Mouse (Mus musculus): ENCODE data around the gene Ep300.
A peak's percentile ranks its signal among the peaks of the same experiment; 100 is the strongest.

Ep300 gene

GRCm38 (mm10) chr15:81584913-81585745 is at the start of gene Ep300:
Gene Ep300, plus strand, starts transcription at chr15:81585351.
- peak; percentile 92 to 96 for DNase-seq (ENCODE audit: low spot score in 2 of 2)

- no peak for DNase-seq (ENCODE audit: low spot score in 2 of 2)
Measured at GRCm38 (mm10) chr15:81535881-81536351, 49.2 kb upstream of the Ep300 start.

DNA sequence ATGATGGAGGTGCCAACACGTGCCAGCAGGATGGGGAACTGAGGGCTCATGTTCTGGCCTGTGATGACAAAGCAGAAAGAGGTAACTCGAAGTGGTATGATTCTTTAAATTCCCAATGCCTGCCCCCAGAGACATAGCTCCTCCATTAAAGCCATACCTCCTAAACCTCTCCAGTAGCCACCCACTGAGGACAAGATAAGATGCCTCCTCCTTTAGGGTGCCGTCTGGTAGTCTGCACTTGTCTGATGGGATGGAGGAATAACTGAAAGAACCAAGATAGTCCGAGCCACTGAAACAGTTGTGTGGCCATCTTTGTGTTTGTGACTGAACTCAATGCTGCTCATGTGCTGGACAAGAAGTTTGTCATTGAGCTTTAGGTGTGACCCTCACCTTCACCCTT is 47.0 kb upstream of the Ep300 start:
- DNase-seq (ENCODE audit: low spot score in 2 of 2): no peak

DNA sequence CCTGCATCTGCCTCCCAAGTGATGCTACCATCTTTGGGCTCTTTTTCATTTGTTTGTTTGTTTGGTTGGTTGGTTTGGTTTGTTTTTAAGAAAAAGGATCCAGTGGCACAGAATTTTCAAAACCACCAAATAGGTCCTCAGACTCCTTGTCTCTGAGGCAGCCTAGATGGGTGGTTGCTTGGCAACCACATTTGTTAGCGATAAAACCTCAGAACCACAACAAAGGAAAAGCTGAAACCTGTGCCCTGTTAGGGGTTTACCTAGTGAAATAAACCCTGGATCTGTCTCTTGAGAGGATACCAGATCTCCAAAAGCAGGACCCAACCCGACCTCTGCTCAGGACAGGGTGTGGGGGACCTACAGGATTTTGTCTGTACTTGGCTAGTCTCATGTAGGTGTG is 45.6 kb upstream of the Ep300 start:
- DNase-seq (ENCODE audit: low spot score in 2 of 2): no peak

DNA sequence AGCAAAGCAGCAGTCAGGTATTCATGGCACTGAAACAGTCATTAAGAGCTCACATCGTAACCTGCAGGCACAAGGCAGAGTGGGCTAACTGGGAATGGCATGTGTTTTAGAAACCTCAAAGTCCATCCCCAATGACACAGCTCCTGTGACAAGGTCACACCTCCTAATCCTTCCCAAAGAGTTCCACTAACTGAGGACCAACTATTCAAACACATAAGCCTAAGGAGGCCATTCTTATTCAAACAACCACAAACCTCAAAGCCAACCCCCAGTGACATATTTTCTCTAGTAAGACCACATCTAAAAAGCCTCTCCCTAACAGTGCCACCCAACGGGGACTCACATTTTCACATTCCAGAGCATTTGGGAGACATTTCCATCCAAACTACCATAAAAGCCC is 40.2 kb upstream of the Ep300 start:
- DNase-seq (ENCODE audit: low spot score in 2 of 2): no peak

- no peak for DNase-seq (ENCODE audit: low spot score in 2 of 2)
Measured at GRCm38 (mm10) chr15:81545387-81546176, 39.6 kb upstream of the Ep300 start.

DNA sequence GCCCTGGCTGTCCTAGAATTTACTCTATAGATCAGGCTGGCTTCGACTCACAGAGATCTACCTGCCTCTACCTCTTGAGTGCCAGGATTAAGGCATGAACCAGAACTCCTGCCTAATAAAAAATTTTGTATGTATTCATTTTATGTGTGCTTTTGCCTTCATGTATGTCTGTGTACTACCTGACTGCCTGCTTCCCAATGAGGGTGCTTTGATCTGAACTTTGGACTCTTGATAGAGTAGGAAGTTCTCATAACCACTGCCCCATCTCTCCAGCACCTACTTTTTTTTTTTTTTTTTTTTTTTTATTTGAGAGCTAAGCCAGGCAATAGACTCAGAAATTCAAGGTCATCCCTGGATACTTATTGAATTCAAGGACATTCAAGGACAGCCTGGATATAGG is 31.7 kb upstream of the Ep300 start:
- no peak for DNase-seq (ENCODE audit: low spot score in 2 of 2)

GRCm38 (mm10) chr15:81554558-81555297 is 30.4 kb upstream of the Ep300 start:
- DNase-seq (ENCODE audit: low spot score in 2 of 2): peak in 1 of 2 experiments; percentile 3

GRCm38 (mm10) chr15:81555986-81556385 is 29.2 kb upstream of the Ep300 start:
- DNase-seq (ENCODE audit: low spot score in 2 of 2): no peak

DNA sequence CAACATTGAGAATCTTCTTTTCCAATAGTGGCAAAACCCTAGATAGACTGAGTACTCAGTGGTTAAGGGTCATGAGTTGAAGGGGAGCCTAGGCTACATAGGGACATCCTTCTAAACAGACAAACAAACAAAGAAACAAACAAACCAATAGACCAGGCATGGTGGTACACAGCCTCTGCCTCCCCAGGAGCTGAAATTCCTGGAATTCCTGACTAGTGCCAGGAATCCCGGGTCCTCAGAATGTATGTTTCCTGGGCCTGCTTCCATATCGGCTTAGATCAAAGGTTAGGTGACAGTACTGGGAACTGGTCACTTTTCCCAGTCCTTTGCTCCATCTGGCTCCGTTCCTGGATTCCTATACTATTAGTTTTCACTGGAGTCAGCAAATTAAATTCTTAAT is 23.6 kb upstream of the Ep300 start:
- no peak for DNase-seq (ENCODE audit: low spot score in 2 of 2)

GRCm38 (mm10) chr15:81561996-81562395 is 23.2 kb upstream of the Ep300 start:
- DNase-seq (ENCODE audit: low spot score in 2 of 2): no peak

- no peak for DNase-seq (ENCODE audit: low spot score in 2 of 2)
Measured at GRCm38 (mm10) chr15:81562491-81563488, 22.4 kb upstream of the Ep300 start.

DNA sequence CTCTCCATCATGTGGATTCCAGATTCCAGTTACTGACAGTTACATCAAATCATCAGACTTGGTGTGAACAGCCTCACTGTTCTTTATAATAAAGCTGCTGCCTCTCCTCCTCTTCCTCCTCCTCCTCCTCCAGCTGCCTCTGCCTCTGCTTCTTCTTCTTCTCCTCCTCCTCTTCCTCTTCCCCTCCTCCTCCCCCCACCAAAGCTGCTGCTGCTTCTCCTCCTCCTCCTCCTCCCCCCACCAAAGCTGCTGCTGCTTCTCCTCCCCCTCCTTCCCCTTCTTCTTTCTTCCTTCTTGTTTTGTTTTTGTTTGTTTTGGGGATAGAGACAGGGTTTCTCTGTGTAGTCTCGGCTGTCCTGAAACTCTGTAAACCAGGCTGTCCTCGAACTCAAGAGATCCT is 17.1 kb upstream of the Ep300 start:
- DNase-seq (ENCODE audit: low spot score in 2 of 2): no peak

GRCm38 (mm10) chr15:81568592-81568991 is 16.6 kb upstream of the Ep300 start:
- DNase-seq (ENCODE audit: low spot score in 2 of 2): no peak

DNA sequence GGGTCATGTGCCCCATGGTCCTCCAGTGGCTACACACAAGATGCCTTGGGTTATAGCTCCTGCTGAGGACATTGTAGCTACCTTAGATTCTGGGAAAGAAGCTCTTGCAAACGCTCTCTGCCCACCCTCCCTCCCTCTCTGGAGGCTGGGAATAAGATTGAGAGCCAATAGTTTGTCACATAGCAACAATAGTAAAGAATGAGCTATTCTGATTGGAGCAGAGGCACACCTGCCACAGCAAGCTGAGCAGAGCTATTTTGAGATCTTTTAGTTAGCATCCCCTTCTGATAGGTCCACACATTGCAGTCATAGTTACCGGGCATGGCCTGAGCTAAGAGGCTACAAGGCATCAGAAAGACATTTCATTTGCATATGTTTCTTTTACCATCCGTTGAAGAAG is 8.2 kb upstream of the Ep300 start:
- DNase-seq (ENCODE audit: low spot score in 2 of 2): no peak

- no peak for DNase-seq (ENCODE audit: low spot score in 2 of 2)
Measured at GRCm38 (mm10) chr15:81577743-81578165, 7.4 kb upstream of the Ep300 start.

DNA sequence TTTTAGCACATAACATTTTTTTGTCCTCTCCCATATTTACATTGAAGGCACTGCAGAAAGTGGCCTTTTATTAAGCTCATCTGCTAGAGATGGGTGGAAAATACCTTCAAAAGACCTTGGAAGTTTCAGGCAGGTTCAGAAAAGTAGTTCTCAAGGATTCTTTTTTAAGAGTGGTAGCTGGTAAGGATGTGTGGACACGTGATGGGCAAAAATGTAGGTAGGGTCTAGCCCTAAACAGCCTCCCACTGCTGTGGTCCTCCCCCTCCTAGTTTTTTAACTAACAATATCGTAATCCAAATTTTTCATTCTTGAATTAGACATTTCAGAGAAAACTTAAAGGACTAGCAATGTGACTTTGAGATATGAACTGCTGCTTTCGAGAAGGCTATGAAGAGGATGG is 685 bp upstream of the Ep300 start:
- no peak for DNase-seq (ENCODE audit: low spot score in 2 of 2)

DNA sequence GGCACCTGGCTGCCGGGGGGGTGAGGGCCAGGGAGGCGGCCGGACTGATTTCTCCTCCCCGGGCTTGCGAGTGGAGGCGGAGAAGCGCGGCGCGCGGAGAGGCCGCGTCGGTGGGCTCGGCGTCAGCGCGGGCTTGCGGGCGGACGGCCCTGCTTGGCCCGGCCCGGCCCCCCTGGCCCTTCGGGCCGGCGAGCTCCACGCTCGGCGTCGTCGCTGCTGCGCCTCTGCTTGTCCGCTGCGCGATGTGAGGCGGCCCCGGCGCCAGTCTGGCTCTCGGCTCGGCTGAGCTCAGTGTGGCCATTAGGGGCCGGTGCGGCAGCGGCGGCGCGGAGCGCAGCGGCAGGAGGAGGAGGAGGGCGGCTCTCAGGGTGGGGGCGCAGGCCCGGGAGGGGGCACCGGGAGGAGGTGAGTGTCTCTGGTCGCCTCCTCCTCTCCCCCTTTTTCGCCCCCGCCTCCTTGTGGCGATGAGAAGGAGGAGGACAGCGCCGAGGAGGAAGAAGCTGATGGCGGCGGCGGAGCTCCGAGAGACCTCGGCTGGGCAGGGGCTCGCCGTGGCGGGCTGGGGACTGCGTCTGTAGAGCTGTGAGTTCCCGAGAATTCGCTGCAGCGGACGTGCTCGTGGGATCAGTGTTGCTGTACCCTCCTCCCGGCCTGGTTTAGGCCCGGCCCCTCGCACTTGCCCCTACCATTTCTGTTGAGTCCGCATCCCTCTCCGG is 753 bp downstream of the Ep300 start:
- DNase-seq (ENCODE audit: low spot score in 2 of 2): peak; percentile 79 to 82

DNA sequence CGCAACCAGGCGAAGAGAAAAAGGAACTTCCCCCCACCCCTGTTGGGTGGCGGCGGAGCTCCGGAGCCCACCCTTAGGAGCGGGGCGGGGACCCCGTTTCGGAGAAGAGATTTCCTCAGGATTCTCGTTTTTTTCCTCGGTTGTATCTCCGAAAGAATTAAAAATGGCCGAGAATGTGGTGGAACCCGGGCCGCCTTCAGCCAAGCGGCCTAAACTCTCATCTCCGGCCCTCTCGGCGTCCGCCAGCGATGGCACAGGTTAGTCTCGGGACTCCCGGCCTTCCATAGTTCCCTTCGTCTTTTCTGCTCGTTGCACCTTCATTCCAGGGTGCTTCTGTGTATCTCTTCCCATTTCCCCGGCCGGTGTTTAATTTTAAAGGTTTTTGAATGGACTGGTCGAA is 1.3 kb downstream of the Ep300 start:
- DNase-seq (ENCODE audit: low spot score in 2 of 2): no peak

GRCm38 (mm10) chr15:81587686-81588085 is 2.5 kb downstream of the Ep300 start:
- no peak for DNase-seq (ENCODE audit: low spot score in 2 of 2)
